Mouse (Mus musculus): ENCODE measurements around the gene Tfdp2. TPM values are rescaled to one million over a fixed set of nuclear protein-coding genes. Genes with fewer than 3 reads are reported as not detected.

Tfdp2 gene
- polyA plus RNA-seq, 1 experiment from 2014 or later, result 61.4 TPM

- 71% methylated on average over 9 of the region's 9 CpGs for WGBS
- Histone ChIP-seq H3K4me3 (peak overlapping the region; percentile 92), H3K27ac (replicated peaks) (no peak overlapping the region)
These were observed 1.7 kb downstream of the Tfdp2 start for GRCm38 (mm10) chr9:96197806-96198205.

GRCm38 (mm10) chr9:96203663-96204062 is 7.6 kb downstream of the Tfdp2 start:
- no peak for DNase-seq (ENCODE audit: low spot score)
- Histone ChIP-seq H3K27me3 (replicated peaks; ENCODE audit: low read depth, poor library complexity, severe bottlenecking) (no peaks in the 10 kb centered on the region), H3K4me1 (no peaks in the 10 kb centered on the region), H3K9me3 (no peaks in the 10 kb centered on the region), H3K27ac (replicated peaks) (no peak overlapping the region), H3K4me3 (no peak overlapping the region), H3K36me3 (replicated peaks) (peaks cover 35% of the 10 kb centered on the region)
- WGBS, result 94% methylated on average over 3 of the region's 3 CpGs

More at GRCm38 (mm10) chr9:96197806-96198205, 1.7 kb downstream of the Tfdp2 start:
- Histone ChIP-seq H3K27me3 (replicated peaks; ENCODE audit: low read depth, poor library complexity, severe bottlenecking) (no peaks in the 10 kb centered on the region), H3K9me3 (no peaks in the 10 kb centered on the region), H3K4me1 (peaks cover 23% of the 10 kb centered on the region), H3K36me3 (replicated peaks) (0 out of 2 replicates have a peak, but pooled peaks cover 5% of the 10 kb centered on the region)
- DNase-seq (ENCODE audit: low spot score), result peak; percentile 12

GRCm38 (mm10) chr9:96207428-96207827 is 11.4 kb downstream of the Tfdp2 start:
- Histone ChIP-seq H3K9me3 (no peaks in the 10 kb centered on the region), H3K27ac (replicated peaks) (no peak overlapping the region), H3K4me1 (no peaks in the 10 kb centered on the region), H3K4me3 (no peak overlapping the region), H3K36me3 (replicated peaks) (peaks cover 33% of the 10 kb centered on the region), H3K27me3 (replicated peaks; ENCODE audit: low read depth, poor library complexity, severe bottlenecking) (no peaks in the 10 kb centered on the region)
- 92% methylated on average over 3 of the region's 3 CpGs for WGBS
- no peak for DNase-seq (ENCODE audit: low spot score)

GRCm38 (mm10) chr9:96213036-96213645 is 17.1 kb downstream of the Tfdp2 start:
- Histone ChIP-seq H3K4me1 (no peaks in the 10 kb centered on the region), H3K9me3 (no peaks in the 10 kb centered on the region), H3K27me3 (replicated peaks; ENCODE audit: low read depth, poor library complexity, severe bottlenecking) (no peaks in the 10 kb centered on the region), H3K4me3 (no peak overlapping the region), H3K36me3 (replicated peaks) (peaks cover 11% of the 10 kb centered on the region; the same call in 1 of the 2 replicates), H3K27ac (replicated peaks) (no peak overlapping the region)
- no peak for DNase-seq (ENCODE audit: low spot score)
- 88% methylated on average over 3 of the region's 3 CpGs for WGBS

GRCm38 (mm10) chr9:96214171-96214570 is 18.1 kb downstream of the Tfdp2 start:
- H3K4me1 ChIP-seq, result no peaks in the 10 kb centered on the region
- H3K36me3 ChIP-seq (replicated peaks), result peaks cover 10% of the 10 kb centered on the region; the same call in 1 of the 2 replicates
- no peaks in the 10 kb centered on the region for H3K27me3 ChIP-seq (replicated peaks; ENCODE audit: low read depth, poor library complexity, severe bottlenecking)
- no peaks in the 10 kb centered on the region for H3K9me3 ChIP-seq
- H3K27ac ChIP-seq (replicated peaks), result no peak overlapping the region
- DNase-seq (ENCODE audit: low spot score), result no peak
- 93% methylated on average over 2 of the region's 2 CpGs for WGBS
- no peak overlapping the region for H3K4me3 ChIP-seq

GRCm38 (mm10) chr9:96217299-96217698 is 21.2 kb downstream of the Tfdp2 start:
- WGBS, result 88% methylated on average over 1 of the region's 1 CpGs
- no peaks in the 10 kb centered on the region for H3K4me1 ChIP-seq

GRCm38 (mm10) chr9:96217799-96218198 is 21.7 kb downstream of the Tfdp2 start:
- Histone ChIP-seq H3K4me3 (no peak overlapping the region), H3K9me3 (no peaks in the 10 kb centered on the region), H3K27ac (replicated peaks) (no peak overlapping the region), H3K36me3 (replicated peaks) (peaks cover 10% of the 10 kb centered on the region; the same call in 1 of the 2 replicates), H3K4me1 (no peaks in the 10 kb centered on the region), H3K27me3 (replicated peaks; ENCODE audit: low read depth, poor library complexity, severe bottlenecking) (no peaks in the 10 kb centered on the region)
- no peak for DNase-seq (ENCODE audit: low spot score)

More at GRCm38 (mm10) chr9:96217299-96217698, 21.2 kb downstream of the Tfdp2 start:
- no peak for DNase-seq (ENCODE audit: low spot score)
- peaks cover 10% of the 10 kb centered on the region; the same call in 1 of the 2 replicates for H3K36me3 ChIP-seq (replicated peaks)
- H3K27me3 ChIP-seq (replicated peaks; ENCODE audit: low read depth, poor library complexity, severe bottlenecking), result no peaks in the 10 kb centered on the region
- no peak overlapping the region for H3K27ac ChIP-seq (replicated peaks)
- no peak overlapping the region for H3K4me3 ChIP-seq
- H3K9me3 ChIP-seq, result no peaks in the 10 kb centered on the region

- WGBS, result 61% methylated on average over 2 of the region's 2 CpGs
- H3K9me3 ChIP-seq, result no peaks in the 10 kb centered on the region
- no peaks in the 10 kb centered on the region for H3K4me1 ChIP-seq
- H3K27ac ChIP-seq (replicated peaks), result no peak overlapping the region
- no peak for DNase-seq (ENCODE audit: low spot score)
- H3K27me3 ChIP-seq (replicated peaks; ENCODE audit: low read depth, poor library complexity, severe bottlenecking), result no peaks in the 10 kb centered on the region
- H3K4me3 ChIP-seq, result no peak overlapping the region
- peaks cover 6% of the 10 kb centered on the region; the same call in 1 of the 2 replicates for H3K36me3 ChIP-seq (replicated peaks)
These were observed 23.1 kb downstream of the Tfdp2 start for GRCm38 (mm10) chr9:96219114-96219669.

- DNase-seq (ENCODE audit: low spot score), result no peak
- Histone ChIP-seq H3K27ac (replicated peaks) (no peak overlapping the region), H3K36me3 (replicated peaks) (no peaks in the 10 kb centered on the region), H3K4me1 (no peaks in the 10 kb centered on the region), H3K9me3 (no peaks in the 10 kb centered on the region), H3K4me3 (no peak overlapping the region), H3K27me3 (replicated peaks; ENCODE audit: low read depth, poor library complexity, severe bottlenecking) (no peaks in the 10 kb centered on the region)
These were observed 24.3 kb downstream of the Tfdp2 start for GRCm38 (mm10) chr9:96220419-96220818.

GRCm38 (mm10) chr9:96223302-96223701 is 27.2 kb downstream of the Tfdp2 start:
- Histone ChIP-seq H3K4me3 (no peak overlapping the region), H3K36me3 (replicated peaks) (no peaks in the 10 kb centered on the region), H3K27me3 (replicated peaks; ENCODE audit: low read depth, poor library complexity, severe bottlenecking) (no peaks in the 10 kb centered on the region), H3K9me3 (no peaks in the 10 kb centered on the region), H3K4me1 (no peaks in the 10 kb centered on the region), H3K27ac (replicated peaks) (no peak overlapping the region)
- no peak for DNase-seq (ENCODE audit: low spot score)
- 92% methylated on average over 2 of the region's 2 CpGs for WGBS

- no peak overlapping the region for H3K4me3 ChIP-seq
- DNase-seq (ENCODE audit: low spot score), result no peak
- H3K27ac ChIP-seq (replicated peaks), result no peak overlapping the region
- no peaks in the 10 kb centered on the region for H3K9me3 ChIP-seq
- peaks cover 5% of the 10 kb centered on the region; the same call in 1 of the 2 replicates for H3K4me1 ChIP-seq
- no peaks in the 10 kb centered on the region for H3K36me3 ChIP-seq (replicated peaks)
- H3K27me3 ChIP-seq (replicated peaks; ENCODE audit: low read depth, poor library complexity, severe bottlenecking), result no peaks in the 10 kb centered on the region
These were observed 32.2 kb downstream of the Tfdp2 start for GRCm38 (mm10) chr9:96228285-96228684.

- Histone ChIP-seq H3K9me3 (no peaks in the 10 kb centered on the region), H3K36me3 (replicated peaks) (no peaks in the 10 kb centered on the region), H3K27me3 (replicated peaks; ENCODE audit: low read depth, poor library complexity, severe bottlenecking) (no peaks in the 10 kb centered on the region), H3K4me3 (no peak overlapping the region), H3K27ac (replicated peaks) (no peak overlapping the region), H3K4me1 (peaks cover 5% of the 10 kb centered on the region; the same call in 1 of the 2 replicates)
- 58% methylated on average over 2 of the region's 2 CpGs for WGBS
- DNase-seq (ENCODE audit: low spot score), result no peak
These were observed 34.2 kb downstream of the Tfdp2 start for GRCm38 (mm10) chr9:96230271-96230670.

- WGBS, result 72% methylated on average over 2 of the region's 2 CpGs
- Histone ChIP-seq H3K27me3 (replicated peaks; ENCODE audit: low read depth, poor library complexity, severe bottlenecking) (no peaks in the 10 kb centered on the region), H3K27ac (replicated peaks) (no peak overlapping the region), H3K36me3 (replicated peaks) (no peaks in the 10 kb centered on the region), H3K4me3 (no peak overlapping the region), H3K4me1 (peaks cover 13% of the 10 kb centered on the region; the same call in 1 of the 2 replicates), H3K9me3 (no peaks in the 10 kb centered on the region)
- no peak for DNase-seq (ENCODE audit: low spot score)
These were observed 39.4 kb downstream of the Tfdp2 start for GRCm38 (mm10) chr9:96235477-96235876.
